Mouse (Mus musculus): ENCODE results near the gene Wdr95.
A peak's percentile ranks its signal among the peaks of the same experiment; 100 is the strongest.

Gene Wdr95

DNA sequence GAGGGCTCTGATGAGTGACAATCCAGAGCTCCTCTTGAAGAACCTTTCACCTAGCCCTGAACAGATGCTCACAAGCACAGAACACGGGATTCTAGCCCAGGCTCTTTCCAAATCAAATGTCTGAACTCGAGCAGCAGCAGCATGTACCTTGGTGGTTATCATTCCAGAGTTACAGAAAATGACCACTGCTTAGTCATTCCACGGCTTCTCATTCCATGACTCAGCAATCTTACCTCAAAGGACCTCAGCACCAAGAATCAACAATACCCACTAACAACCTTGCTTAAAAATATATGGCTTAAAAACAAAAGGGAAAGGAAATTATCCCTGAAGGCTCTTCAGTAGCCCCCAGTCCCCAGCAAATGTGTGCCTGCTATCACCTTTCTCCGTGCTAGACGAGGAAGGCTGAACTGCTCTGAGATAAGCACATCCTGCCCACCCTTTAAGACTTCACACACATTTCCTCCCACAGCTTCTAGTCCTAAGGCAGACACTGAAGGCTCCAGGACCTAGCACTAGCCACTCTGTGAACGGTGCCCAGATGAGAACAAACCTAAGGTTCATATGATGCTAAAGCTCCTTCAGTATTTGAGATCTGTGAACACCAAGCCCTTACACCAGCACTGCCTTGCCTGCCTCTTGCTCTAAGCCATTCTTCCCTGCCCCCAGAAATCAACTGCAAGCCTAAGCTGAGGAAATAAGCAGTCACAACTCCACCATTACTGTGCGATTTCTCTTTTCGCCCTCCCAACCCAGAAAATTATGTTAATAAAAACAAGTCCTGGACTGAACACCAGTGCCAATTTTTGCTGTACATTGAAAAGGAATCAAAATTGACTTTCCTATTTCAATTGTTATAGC, 95.6 kb downstream of the Wdr95 start:
- DNase-seq (ENCODE audit: low spot score) = no peak

DNA sequence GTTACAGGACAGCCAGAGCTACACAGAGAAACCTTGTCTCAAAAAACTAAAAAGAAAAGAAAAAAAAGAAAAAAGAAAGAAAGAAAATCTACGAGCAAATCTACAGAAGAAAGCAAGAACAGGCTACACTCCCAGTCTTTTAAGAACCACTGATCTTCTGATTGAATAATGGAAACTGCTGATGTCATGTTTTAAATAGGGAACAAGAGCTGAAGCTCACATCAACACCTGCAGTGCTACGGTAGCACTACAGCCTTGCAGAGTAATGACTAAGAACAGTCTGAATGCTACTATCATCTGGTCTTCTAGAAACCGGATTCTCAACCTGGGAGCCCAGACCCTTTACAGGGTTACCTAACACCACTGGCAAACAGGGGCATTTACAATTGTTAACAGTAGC, 97.1 kb downstream of the Wdr95 start:
- DNase-seq (ENCODE audit: low spot score) = no peak

DNA sequence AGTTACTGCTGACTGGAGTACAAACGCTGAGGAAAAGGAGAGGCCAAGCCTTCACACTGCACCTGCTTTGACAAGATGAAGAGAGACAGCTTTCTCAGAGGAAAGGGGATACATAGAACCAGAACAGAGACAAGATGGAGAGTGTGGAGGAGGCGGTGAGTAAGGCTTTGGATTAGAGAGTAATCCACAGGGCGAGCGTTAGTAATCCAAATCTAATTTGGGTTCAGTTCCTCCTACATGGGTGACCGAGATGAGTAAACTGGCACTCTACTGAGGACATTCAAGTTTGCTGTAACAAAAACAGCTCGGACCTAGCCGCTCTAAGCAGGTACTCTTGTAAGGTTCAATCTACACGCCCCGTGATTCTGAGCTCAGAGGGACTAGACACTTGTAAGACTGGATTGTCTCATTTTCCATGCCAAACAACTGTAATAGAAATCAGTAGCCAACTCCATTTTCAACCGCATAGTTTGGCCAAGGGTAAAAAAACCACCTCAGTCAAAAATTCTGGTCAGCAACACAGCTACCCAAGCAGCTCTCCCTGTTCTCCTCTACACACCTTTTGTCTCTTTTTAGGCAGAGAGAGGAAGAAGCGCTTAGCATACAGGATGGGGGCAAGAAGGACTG, 106.0 kb downstream of the Wdr95 start:
- no peak for DNase-seq (ENCODE audit: low spot score)

DNA sequence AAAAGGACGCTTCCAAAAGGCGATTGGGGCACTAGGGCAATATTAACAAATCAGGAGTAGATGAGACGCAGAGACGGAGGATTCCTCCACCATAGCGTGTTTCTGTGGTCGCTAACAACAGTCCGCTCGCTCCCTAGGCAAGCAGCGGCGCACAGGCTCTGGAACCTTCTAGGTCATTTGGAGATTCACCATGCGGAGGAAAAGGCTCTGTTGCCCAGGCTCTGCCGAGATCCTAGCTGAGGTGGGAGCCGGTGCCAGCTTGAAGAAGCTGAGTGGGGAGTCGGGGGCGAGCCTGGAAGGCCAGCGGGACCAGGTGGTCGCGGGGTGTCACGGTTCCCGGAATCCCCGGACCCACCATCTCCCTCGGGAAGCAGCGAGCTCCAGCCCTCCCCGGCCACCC, 107.1 kb downstream of the Wdr95 start:
- no peak for DNase-seq (ENCODE audit: low spot score)

DNA sequence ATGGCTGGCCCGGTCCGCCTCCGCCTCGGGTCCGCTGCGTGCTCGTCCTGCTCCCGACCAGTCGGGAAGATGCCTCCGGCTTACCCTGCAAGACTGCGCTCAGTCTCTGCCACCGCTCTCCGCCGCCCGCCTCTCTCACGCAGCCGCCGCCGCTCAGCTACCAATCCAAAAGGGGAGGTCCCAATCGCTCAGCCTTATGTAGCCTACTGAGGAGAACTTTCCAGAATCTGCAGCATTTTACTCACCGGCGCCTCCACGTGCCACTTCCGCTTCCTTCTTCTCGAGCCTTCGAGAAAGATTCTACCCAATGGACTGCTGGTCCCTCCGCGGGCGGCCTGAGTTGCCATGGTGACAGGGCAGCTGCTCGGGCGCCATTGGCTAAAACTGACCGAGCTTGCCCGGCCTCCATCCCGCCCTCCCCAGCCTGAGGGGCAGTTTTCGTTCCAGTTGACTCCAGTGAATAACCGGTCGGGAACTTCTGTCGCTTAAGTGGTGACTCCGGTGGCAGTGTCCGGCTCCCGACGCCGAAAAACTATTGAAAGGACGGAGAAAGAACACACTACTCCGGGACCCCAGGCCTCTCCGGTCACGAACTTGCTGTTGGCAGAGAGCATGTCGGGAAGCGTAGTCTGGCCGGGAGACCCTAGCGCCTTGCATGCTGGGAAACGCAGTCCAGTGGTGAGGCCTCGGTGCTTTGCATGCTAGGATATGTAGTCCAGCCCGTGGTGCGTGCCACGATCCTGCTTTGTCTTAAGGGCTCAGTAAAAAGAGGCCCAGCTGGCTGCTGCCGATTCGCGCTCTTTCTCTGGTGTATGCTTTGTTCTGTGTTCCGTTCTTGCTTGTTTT, 107.8 kb downstream of the Wdr95 start, which contains the start of gene Hsph1:
TSS of gene Hsph1 (minus strand) at position 302 of the 846 bp plus-strand sequence.
- peak; percentile 99 for DNase-seq (ENCODE audit: low spot score)

DNA sequence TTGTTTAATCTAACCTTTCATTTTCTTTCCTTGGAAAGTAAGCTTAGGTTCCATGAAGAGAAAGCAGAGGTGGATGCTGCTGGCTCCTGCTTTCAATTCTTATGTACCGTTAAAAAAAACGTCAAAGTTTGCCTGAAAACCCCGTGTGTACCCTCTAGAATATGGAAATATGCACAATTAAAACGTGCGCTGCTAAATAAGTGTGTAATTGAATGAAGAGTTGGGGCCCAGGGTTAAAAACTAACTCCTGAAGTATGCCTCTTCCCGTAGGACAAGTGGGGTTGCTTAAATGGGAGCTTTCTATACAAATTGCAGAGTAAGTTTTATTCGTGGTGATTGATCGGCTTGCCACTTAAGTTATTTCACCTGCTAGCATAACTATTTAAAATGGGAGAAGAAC, 108.8 kb downstream of the Wdr95 start:
- no peak for DNase-seq (ENCODE audit: low spot score)

DNA sequence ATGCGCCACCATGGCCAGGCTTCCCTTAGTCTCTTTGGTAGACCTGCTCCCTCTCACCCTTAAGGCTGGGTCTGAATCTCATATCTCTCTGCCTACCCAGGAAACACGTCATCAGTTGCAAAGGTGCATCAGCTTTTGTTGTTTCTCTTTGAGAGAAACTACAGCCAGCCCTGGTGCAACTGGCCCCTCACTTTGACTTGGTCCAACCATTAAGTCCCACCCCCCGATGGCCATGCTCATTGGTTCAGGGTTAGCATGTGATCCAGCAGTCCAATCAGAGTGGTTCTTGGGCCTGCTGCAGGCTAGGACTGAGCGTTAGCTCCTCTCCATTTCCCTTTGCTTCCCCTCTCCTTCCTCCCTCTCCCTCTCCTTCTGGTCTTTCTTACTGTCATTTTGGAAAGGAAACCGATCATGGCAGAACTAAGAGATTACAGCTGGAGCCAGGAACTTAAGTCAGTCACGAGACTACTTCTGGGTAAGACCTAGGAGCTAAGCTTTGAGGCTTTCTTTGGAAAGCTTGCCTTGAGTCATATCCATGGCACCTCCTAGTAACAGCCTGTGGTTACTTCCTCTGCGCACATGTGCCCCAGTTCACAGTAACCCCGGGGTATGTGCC, 112.9 kb downstream of the Wdr95 start:
- no peak for DNase-seq (ENCODE audit: low spot score)

DNA sequence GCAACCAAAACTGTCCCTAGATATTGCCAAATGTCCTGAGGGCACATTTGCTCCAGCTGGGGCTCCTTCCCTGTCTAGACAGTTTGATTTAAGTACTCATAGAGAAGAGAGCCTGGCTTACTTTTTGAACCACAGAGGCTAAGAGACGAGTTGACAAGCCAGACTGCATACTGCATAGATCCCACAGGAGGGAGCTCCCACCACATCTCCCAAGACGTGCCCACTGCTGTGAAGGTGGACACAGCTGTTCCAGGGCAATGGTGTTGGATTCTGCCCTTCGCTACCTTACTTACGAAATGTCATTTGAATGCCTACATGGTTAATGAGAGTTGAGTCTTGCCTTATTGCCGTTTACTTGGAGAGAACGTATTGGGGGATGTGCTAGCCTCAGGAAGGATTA, 113.9 kb downstream of the Wdr95 start:
- no peak for DNase-seq (ENCODE audit: low spot score)

DNA sequence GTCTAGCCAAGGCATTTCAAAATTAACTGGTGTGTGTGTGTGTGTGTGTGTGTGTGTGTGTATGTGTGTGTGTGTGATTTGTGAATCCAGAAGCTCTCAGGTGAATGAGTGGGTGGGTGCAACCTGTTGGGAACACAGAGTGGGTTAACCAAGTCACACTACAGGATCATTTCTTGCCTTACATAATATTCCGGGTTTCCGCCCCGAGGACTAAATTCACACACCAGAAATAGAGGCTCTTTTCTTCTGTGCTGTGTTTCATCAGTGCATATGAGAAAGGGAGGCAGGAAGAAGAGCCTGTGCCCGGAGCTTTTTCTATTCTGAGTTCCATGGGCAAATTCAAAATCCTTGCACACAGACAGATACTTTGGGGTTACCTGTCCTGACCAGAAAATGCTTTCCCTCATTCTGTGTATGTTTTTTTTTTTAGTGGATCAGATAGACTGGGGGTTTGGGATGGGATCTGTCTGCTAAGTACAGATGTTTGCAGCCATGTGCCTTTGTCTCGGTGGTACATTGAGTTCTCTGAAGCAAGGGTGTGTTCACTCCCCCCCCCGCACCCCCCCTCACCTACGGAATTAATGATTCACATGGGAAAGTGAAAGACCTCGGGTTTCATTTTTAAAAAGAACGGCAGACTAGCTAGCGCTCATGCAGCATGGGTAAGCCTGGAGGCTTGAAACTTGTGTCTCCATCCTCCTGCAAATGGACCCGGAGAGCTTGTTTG, 114.5 kb downstream of the Wdr95 start:
- DNase-seq (ENCODE audit: low spot score) = no peak

DNA sequence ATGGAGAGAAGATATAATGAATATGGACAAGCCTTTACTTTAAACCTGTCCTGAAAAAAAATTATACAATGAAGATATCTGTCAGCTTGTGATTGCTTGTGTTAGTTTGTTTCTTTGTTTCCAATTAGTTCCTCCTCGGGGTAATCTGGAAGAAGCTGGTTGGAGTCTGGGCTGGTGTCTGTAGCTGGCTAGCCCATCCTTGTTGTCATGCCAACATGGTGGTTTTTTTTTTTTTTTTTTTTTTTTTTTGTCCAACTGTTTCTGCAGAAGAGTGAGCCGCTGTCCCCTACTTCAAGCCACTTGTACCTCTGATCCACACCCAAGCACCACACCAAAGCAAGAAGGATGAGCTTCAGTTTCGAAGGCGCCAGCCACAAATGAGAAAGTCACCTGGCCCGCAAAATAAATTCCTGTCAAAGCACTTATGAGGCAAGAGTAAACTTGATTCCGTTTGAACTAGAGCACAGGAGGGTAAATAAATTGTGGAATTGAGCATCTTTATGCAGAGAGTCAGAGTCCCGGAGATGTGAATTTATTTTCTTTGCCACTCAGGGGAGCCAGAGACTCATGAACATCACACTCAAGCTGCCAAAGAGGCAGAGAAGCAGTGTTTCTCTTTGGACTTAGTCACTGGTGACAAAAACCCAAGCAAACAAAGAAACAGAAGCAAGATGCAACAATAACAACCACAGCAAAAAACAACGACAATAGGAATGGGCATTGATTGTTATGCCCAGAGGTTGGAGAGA, 119.1 kb downstream of the Wdr95 start:
- peak; percentile 34 for DNase-seq (ENCODE audit: low spot score)

DNA sequence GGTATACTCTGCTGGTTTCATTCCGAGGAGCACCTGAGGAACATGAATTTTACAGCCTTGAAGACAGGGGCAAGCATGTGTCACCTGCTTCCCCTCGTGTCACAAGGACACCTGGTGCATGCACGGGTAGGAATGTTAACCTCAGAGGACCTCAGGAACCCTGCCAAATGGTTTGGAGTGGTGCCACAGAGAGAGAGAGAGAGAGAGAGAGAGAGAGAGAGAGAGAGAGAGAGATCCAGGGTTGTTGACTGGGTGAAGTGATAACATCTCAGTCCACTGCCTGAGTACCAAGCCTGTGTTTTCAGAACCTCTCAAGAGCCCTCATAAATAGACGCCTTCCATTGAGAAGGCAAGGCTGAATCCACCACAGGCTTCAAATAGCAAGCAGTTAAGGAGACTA, 119.7 kb downstream of the Wdr95 start:
- DNase-seq (ENCODE audit: low spot score) = no peak

DNA sequence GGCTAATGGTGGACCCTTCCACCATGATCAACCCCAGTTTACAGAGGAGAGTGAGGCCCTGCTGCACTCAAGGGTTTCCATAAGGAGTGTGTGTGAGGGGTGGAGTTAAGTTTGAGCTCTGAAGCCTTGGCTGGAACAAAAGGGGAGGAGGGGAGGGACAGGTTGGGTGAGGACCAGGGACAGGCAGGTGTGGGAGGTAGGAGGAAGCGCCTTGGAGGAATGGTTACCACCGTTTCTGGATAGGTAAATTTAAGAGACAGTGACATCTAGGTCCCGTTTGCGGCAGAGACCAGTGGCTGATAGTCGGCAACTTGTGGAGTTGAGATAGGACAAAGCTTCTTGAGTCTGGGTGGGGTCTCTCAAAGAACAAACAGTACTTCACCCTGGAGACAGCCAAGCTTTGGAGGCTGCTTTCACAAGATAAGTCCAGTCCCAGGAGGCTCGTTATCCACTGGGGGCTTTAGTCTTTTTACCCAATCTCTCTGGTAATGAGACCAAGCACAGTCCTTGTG, 120.5 kb downstream of the Wdr95 start:
- DNase-seq (ENCODE audit: low spot score) = no peak

DNA sequence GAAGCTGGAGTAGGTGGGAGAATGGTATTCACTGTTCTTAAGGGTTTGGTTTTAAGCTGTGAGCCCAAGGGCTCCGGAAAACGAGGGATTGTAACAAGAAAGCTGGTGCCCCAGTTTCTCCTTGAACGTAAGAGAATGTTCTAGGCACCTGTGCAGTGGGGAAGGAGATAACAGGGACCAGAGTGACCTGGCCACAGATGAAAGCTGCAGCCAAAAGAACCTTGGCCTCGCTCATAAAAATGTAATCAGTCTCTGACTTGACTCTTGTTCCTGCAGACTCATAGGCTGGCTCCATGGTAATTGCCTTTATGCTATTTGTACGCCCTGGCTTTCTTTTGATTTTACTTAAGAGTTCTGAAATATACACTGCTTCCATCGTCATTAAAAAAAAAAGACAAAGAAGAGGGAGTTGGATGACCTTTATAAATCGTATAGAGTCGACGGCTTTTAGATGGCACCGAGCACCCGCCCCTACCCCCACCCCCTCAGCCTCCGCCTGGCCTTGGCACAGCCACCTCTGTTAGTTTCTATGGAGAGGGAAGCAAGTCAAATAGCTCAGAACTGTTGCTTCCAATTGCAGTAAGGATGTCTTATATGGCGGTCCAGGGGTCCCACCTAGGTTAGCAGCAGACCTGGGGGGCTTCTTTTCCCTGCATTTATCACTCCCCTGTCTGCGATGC, 121.2 kb downstream of the Wdr95 start:
- DNase-seq (ENCODE audit: low spot score) = no peak

DNA sequence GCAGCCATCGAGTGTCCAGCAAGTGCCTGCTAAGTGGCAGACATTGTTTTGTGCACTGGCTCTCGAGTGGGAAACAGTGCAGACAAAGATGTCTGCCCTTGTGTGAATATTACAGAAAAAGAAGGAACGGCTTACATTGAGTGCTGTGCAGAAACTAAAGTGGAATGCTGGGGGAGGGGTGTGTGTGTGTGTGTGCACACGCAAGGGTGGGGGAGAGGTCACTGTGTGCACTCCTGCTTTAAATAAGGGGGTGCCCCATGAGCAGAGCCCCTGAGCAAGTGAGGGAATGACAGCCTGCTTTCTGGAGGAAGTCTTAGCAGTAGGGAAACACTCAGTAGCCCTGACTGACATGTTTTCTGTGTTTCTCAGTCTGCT, 121.7 kb downstream of the Wdr95 start:
- no peak for DNase-seq (ENCODE audit: low spot score)

DNA sequence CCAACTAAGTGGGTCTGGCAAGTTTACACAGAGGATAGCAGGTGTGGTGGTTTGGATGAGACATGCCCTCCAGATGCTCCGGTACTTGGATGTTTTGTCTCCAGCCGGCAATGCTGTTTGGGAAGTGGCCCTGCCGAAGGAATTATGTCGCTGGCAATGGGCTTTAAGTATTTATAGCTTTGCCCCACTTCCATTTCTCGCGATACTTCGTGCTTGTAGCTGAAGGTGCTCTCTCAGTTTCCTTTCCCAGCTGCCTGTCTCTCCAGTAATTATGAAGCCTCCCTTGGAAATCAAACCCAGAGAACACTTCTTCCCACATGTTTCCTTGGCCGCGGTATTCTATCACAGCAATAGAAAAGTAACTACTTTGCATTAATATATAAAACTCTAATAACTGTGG, 127.2 kb downstream of the Wdr95 start:
- no peak for DNase-seq (ENCODE audit: low spot score)

DNA sequence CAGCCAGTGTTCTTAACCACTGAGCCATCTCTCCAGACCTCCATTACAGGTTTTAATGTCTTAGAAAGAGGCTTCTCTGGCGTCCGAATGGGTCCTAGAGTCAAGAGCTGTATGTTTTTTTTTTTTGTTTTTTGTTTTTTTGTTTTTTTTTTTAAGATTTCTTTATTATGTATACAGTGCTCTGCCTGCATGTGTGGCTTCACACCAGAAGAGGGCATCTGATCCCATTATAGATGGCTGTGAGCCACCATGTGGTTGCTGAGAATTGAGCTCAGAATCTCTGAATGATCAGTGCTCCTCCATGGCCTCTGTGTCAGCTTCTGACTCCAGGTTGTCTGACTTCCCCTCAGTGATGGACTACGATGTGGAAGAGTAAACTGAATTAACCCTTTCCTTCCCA, 129.5 kb downstream of the Wdr95 start:
- DNase-seq (ENCODE audit: low spot score) = no peak

DNA sequence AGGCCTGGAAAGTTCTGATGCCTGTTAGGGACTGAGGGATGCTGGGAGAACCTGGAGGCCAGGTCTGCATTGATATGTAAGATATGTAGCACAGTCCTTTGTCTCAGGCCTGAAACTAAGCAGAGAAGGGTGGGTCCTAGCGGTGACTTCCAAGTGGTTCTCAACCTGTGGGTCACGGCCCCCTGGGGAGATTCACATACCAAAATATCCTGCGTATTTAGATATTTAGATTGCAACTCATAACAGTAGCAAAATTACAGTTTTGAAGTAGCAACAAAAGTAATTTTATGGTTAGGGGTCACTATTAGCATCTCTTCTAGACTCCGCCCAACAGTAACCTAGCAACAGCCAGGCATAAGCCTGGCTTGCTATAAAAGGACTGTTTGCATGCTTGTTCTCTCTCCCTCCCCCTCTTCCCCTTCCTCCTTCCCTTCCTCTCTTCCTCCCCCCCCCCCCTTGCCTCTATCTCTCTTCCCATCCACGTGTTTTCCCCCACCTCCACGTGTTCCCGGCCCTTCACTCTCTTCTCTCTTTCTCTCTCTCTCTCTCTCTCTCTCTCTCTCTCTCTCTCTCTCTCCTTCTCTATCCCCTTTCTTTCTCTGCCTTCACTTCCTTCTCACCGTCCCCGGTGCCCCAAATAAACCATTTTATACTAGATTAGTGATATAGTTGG, 130.4 kb downstream of the Wdr95 start:
- no peak for DNase-seq (ENCODE audit: low spot score)

DNA sequence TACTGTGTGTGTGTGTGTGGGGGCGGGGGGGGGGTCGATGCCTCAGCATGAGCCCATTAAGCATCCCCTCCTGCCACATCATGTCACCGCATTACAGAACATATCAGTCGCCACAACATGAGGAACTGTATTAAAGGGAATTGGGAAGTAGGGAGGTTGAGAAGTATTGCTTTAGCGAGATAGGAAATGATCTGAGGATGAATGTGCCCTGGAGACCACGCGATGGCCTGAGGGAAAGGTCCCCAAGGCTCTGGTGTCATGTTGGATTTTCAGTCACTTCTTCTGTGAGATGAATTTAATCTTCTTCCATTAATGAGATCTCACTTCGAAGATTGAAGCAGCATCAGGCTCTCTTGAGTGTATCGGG, 130.9 kb downstream of the Wdr95 start:
- DNase-seq (ENCODE audit: low spot score) = no peak

DNA sequence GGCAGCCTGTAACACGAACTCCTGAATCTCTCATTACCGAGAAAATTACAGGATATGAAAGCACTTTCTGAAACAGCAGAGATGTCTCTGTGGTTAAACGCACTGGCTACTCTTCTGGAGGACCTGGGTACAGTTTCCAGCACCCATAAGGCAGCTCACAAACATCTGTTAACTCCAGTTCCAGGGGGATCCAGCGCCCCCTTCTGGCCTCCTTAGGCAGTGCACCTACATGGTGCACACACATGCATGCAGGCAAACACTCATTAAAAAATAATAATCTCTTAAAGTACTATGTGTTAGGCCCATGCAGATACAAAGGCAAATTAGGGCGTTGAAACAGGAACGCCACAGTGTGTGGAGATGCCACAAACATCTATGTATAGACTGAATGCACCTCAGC, 132.9 kb downstream of the Wdr95 start:
- no peak for DNase-seq (ENCODE audit: low spot score)
